Mouse (Mus musculus): Measurements from ENCODE around the gene Pacs1. TPM values are rescaled to one million over a fixed set of nuclear protein-coding genes. Genes with fewer than 3 reads are reported as not detected.
"Not testable (repeated sequence)": the region's sequence is repeated elsewhere in the genome, so short reads cannot be mapped to it uniquely, and the experiment has no call there.

Pacs1 gene
- polyA plus RNA-seq, 1 experiment from 2014 or later = 23.8 TPM

GRCm38 (mm10) chr19:5170430-5170829 is 102.5 kb downstream of the Pacs1 start:
- Histone ChIP-seq H3K4me2 (replicated peaks; ENCODE audit: low read depth, low read length) (no peak overlapping the region), H3K36me3 (ENCODE audit: insufficient read depth, low read length) (0 out of 2 replicates have a peak, but pooled peaks cover 5% of the 10 kb centered on the region), H3K4me1 (ENCODE audit: insufficient read depth, low read length) (no peaks in the 10 kb centered on the region), H3K27me3 (ENCODE audit: insufficient read depth, low read length) (no peaks in the 10 kb centered on the region), H3K27ac (ENCODE audit: low read length) (no peak overlapping the region), H3K9ac (replicated peaks; ENCODE audit: low read length) (no peak overlapping the region), H3K9me3 (ENCODE audit: low read length) (no peaks in the 10 kb centered on the region), H3K4me3 (ENCODE audit: low read length) (no peak overlapping the region)
- no peak for ATAC-seq (ENCODE audit: low FRiP score, low TSS enrichment)
- WGBS = 86% methylated on average over 1 of the region's 1 CpGs

GRCm38 (mm10) chr19:5167477-5167876 is 105.4 kb downstream of the Pacs1 start:
- H3K27ac ChIP-seq (ENCODE audit: low read length) = no peak overlapping the region
- no peak for ATAC-seq (ENCODE audit: low FRiP score, low TSS enrichment)
- no peaks in the 10 kb centered on the region for H3K27me3 ChIP-seq (ENCODE audit: insufficient read depth, low read length)
- no peaks in the 10 kb centered on the region for H3K4me1 ChIP-seq (ENCODE audit: insufficient read depth, low read length)
- 87% methylated on average over 4 of the region's 4 CpGs for WGBS
- no peak overlapping the region for H3K4me2 ChIP-seq (replicated peaks; ENCODE audit: low read depth, low read length)
- no peak overlapping the region for H3K9ac ChIP-seq (replicated peaks; ENCODE audit: low read length)
- H3K4me3 ChIP-seq (ENCODE audit: low read length) = no peak overlapping the region
- no peaks in the 10 kb centered on the region for H3K9me3 ChIP-seq (ENCODE audit: low read length)
- H3K36me3 ChIP-seq (ENCODE audit: insufficient read depth, low read length) = 0 out of 2 replicates have a peak, but pooled peaks cover 5% of the 10 kb centered on the region

GRCm38 (mm10) chr19:5164380-5164779 is 108.5 kb downstream of the Pacs1 start:
- 70% methylated on average over 2 of the region's 2 CpGs for WGBS
- Histone ChIP-seq H3K36me3 (ENCODE audit: insufficient read depth, low read length) (0 out of 2 replicates have a peak, but pooled peaks cover 5% of the 10 kb centered on the region), H3K4me2 (replicated peaks; ENCODE audit: low read depth, low read length) (no peak overlapping the region), H3K4me3 (ENCODE audit: low read length) (no peak overlapping the region), H3K27ac (ENCODE audit: low read length) (no peak overlapping the region), H3K27me3 (ENCODE audit: insufficient read depth, low read length) (no peaks in the 10 kb centered on the region), H3K4me1 (ENCODE audit: insufficient read depth, low read length) (no peaks in the 10 kb centered on the region), H3K9me3 (ENCODE audit: low read length) (no peaks in the 10 kb centered on the region), H3K9ac (replicated peaks; ENCODE audit: low read length) (no peak overlapping the region)
- no peak for ATAC-seq (ENCODE audit: low FRiP score, low TSS enrichment)

DNA sequence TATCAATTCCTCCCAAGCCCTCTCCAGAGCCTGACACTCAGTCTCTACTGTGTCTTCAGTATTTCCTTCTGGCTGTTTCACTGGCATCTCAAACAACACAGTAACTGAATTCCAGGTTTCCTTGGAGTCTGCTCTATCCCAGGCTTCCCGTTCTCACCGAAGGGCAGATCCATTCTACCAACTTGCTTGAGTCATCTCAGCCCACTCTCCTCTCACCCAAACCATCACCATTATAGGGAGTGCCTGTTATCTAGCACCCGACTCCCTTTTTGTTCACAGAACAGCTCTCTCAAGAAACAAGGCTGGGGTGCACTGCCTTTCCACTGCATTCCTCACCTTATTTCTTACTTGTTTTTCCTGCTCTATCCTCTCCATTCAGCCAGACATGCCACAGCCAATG is 111.0 kb downstream of the Pacs1 start:
- Histone ChIP-seq H3K9ac (replicated peaks; ENCODE audit: low read length) (no peak overlapping the region), H3K36me3 (ENCODE audit: insufficient read depth, low read length) (0 out of 2 replicates have a peak, but pooled peaks cover 5% of the 10 kb centered on the region), H3K4me1 (ENCODE audit: insufficient read depth, low read length) (no peaks in the 10 kb centered on the region), H3K4me3 (ENCODE audit: low read length) (no peak overlapping the region), H3K27ac (ENCODE audit: low read length) (no peak overlapping the region), H3K9me3 (ENCODE audit: low read length) (no peaks in the 10 kb centered on the region), H3K27me3 (ENCODE audit: insufficient read depth, low read length) (no peaks in the 10 kb centered on the region), H3K4me2 (replicated peaks; ENCODE audit: low read depth, low read length) (no peak overlapping the region)
- no peak for ATAC-seq (ENCODE audit: low FRiP score, low TSS enrichment)
- 93% methylated on average over 3 of the region's 3 CpGs for WGBS

DNA sequence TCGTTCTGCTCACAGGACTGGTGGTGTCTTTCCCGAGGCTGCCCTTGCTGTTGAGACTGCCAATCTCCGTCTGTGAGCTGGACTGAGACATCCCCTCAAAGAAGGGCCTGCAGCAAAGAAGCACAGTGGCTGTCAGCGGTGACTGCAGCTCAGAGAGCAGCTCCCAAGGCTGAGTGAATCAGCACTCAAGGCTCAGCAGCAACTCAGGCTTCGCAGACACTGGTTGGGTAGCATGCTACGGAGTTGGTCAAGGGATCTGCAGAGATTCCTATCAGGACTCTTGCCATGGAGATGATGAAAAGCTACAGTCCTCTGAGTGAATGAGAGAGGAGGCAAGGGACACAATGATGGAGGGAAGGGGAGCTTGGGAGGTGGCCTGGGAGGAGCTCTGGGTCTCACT is 120.7 kb downstream of the Pacs1 start:
- Histone ChIP-seq H3K4me2 (replicated peaks; ENCODE audit: low read depth, low read length) (no peak overlapping the region), H3K27ac (ENCODE audit: low read length) (no peak overlapping the region), H3K27me3 (ENCODE audit: insufficient read depth, low read length) (no peaks in the 10 kb centered on the region), H3K4me3 (ENCODE audit: low read length) (no peak overlapping the region), H3K4me1 (ENCODE audit: insufficient read depth, low read length) (no peaks in the 10 kb centered on the region), H3K9me3 (ENCODE audit: low read length) (no peaks in the 10 kb centered on the region), H3K36me3 (ENCODE audit: insufficient read depth, low read length) (peaks cover 9% of the 10 kb centered on the region), H3K9ac (replicated peaks; ENCODE audit: low read length) (no peak overlapping the region)
- 89% methylated on average over 6 of the region's 6 CpGs for WGBS
- no peak for ATAC-seq (ENCODE audit: low FRiP score, low TSS enrichment)

GRCm38 (mm10) chr19:5151741-5152140 is 121.2 kb downstream of the Pacs1 start:
- 90% methylated on average over 5 of the region's 5 CpGs for WGBS
- Histone ChIP-seq H3K27me3 (ENCODE audit: insufficient read depth, low read length) (no peaks in the 10 kb centered on the region), H3K4me3 (ENCODE audit: low read length) (no peak overlapping the region), H3K4me1 (ENCODE audit: insufficient read depth, low read length) (no peaks in the 10 kb centered on the region), H3K9me3 (ENCODE audit: low read length) (no peaks in the 10 kb centered on the region), H3K9ac (replicated peaks; ENCODE audit: low read length) (no peak overlapping the region), H3K4me2 (replicated peaks; ENCODE audit: low read depth, low read length) (no peak overlapping the region), H3K27ac (ENCODE audit: low read length) (no peak overlapping the region), H3K36me3 (ENCODE audit: insufficient read depth, low read length) (peaks cover 9% of the 10 kb centered on the region)
- ATAC-seq (ENCODE audit: low FRiP score, low TSS enrichment) = no peak

- H3K9ac ChIP-seq (replicated peaks; ENCODE audit: low read length) = no peak overlapping the region
- no peak for ATAC-seq (ENCODE audit: low FRiP score, low TSS enrichment)
- no peak overlapping the region for H3K4me3 ChIP-seq (ENCODE audit: low read length)
- no peak overlapping the region for H3K4me2 ChIP-seq (replicated peaks; ENCODE audit: low read depth, low read length)
- H3K27ac ChIP-seq (ENCODE audit: low read length) = no peak overlapping the region
- WGBS = 34% methylated on average over 3 of the region's 3 CpGs
- no peaks in the 10 kb centered on the region for H3K27me3 ChIP-seq (ENCODE audit: insufficient read depth, low read length)
- H3K4me1 ChIP-seq (ENCODE audit: insufficient read depth, low read length) = no peaks in the 10 kb centered on the region
- peaks cover 9% of the 10 kb centered on the region for H3K36me3 ChIP-seq (ENCODE audit: insufficient read depth, low read length)
- H3K9me3 ChIP-seq (ENCODE audit: low read length) = no peaks in the 10 kb centered on the region
Observed at GRCm38 (mm10) chr19:5151331-5151730, 121.6 kb downstream of the Pacs1 start.

- H3K36me3 ChIP-seq (ENCODE audit: insufficient read depth, low read length) = peaks cover 9% of the 10 kb centered on the region
- no peaks in the 10 kb centered on the region for H3K27me3 ChIP-seq (ENCODE audit: insufficient read depth, low read length)
- 95% methylated on average over 6 of the region's 6 CpGs for WGBS
- no peak overlapping the region for H3K27ac ChIP-seq (ENCODE audit: low read length)
- H3K4me2 ChIP-seq (replicated peaks; ENCODE audit: low read depth, low read length) = no peak overlapping the region
- H3K4me1 ChIP-seq (ENCODE audit: insufficient read depth, low read length) = no peaks in the 10 kb centered on the region
- ATAC-seq (ENCODE audit: low FRiP score, low TSS enrichment) = no peak
- H3K9me3 ChIP-seq (ENCODE audit: low read length) = no peaks in the 10 kb centered on the region
- H3K4me3 ChIP-seq (ENCODE audit: low read length) = no peak overlapping the region
- H3K9ac ChIP-seq (replicated peaks; ENCODE audit: low read length) = no peak overlapping the region
Observed at GRCm38 (mm10) chr19:5150358-5150757, 122.6 kb downstream of the Pacs1 start.

- not testable (repeated sequence) for H3K4me2 ChIP-seq (replicated peaks; ENCODE audit: low read depth, low read length); H3K27me3 ChIP-seq (ENCODE audit: insufficient read depth, low read length); H3K27ac ChIP-seq (ENCODE audit: low read length); H3K9ac ChIP-seq (replicated peaks; ENCODE audit: low read length); H3K4me3 ChIP-seq (ENCODE audit: low read length); ATAC-seq (ENCODE audit: low FRiP score, low TSS enrichment); H3K4me1 ChIP-seq (ENCODE audit: insufficient read depth, low read length); H3K9me3 ChIP-seq (ENCODE audit: low read length)
- H3K36me3 ChIP-seq (ENCODE audit: insufficient read depth, low read length) = peaks cover 12% of the 10 kb centered on the region
- WGBS = 69% methylated on average over 5 of the region's 6 CpGs
Observed at GRCm38 (mm10) chr19:5149041-5149440, 123.9 kb downstream of the Pacs1 start.

GRCm38 (mm10) chr19:5139640-5140039 is 133.3 kb downstream of the Pacs1 start:
- Histone ChIP-seq H3K4me1 (ENCODE audit: insufficient read depth, low read length) (no peaks in the 10 kb centered on the region), H3K4me2 (replicated peaks; ENCODE audit: low read depth, low read length) (no peak overlapping the region), H3K36me3 (ENCODE audit: insufficient read depth, low read length) (peaks cover 21% of the 10 kb centered on the region; the same call in 1 of the 2 replicates), H3K27me3 (ENCODE audit: insufficient read depth, low read length) (no peaks in the 10 kb centered on the region), H3K27ac (ENCODE audit: low read length) (no peak overlapping the region), H3K9ac (replicated peaks; ENCODE audit: low read length) (no peak overlapping the region), H3K4me3 (ENCODE audit: low read length) (no peak overlapping the region), H3K9me3 (ENCODE audit: low read length) (no peaks in the 10 kb centered on the region)
- WGBS = 2% methylated on average over 2 of the region's 2 CpGs
- 0 out of 2 replicates have a peak, but pooled peaks have one; percentile 35 for ATAC-seq (ENCODE audit: low FRiP score, low TSS enrichment)

All from kidney, embryonic 16.5 days (tissue).